Mouse (Mus musculus) forebrain, embryonic 12.5 days (tissue): ENCODE data around the gene Gm17364. TPM values are rescaled to one million over a fixed set of nuclear protein-coding genes. Genes with fewer than 3 reads are reported as not detected.
"Not testable (repeated sequence)": the region's sequence is repeated elsewhere in the genome, so short reads cannot be mapped to it uniquely, and the experiment has no call there.

Source experiments
- ATAC-seq: fragments of 200-750 bp; cut with Nextera tagmentation; 2 replicates; pipeline ENCODE4 v1.8.0; 2017; ENCODE audit warnings: moderate TSS enrichment; ENCODE audit not compliant: low FRiP score
- H3K27ac ChIP-seq: fragments of 300-500 bp; sonication (generic); 2 replicates; pipeline ENCODE4 v1.5.1; 2016; ENCODE audit warnings: mild to moderate bottlenecking
- H3K27me3 ChIP-seq: fragments of 300-500 bp; sonication (generic); 2 replicates; pipeline ENCODE4 v1.6.1; 2016; ENCODE audit warnings: mild to moderate bottlenecking
- H3K36me3 ChIP-seq: fragments of 300-500 bp; sonication (generic); replicated peaks from 2 replicates; pipeline ENCODE4 v1.6.1; 2016; ENCODE audit warnings: mild to moderate bottlenecking
- H3K4me1 ChIP-seq: fragments of 300-500 bp; sonication (generic); 2 replicates; pipeline ENCODE4 v1.6.1; 2016
- H3K4me2 ChIP-seq: fragments of 300-500 bp; sonication (generic); 2 replicates; pipeline ENCODE4 v1.6.1; 2016; ENCODE audit warnings: mild to moderate bottlenecking, moderate library complexity
- H3K4me3 ChIP-seq: fragments of 300-500 bp; sonication (generic); replicated peaks from 2 replicates; pipeline ENCODE4 v1.5.1; 2016; ENCODE audit warnings: mild to moderate bottlenecking
- H3K9ac ChIP-seq: fragments of 300-500 bp; sonication (generic); 2 replicates; pipeline ENCODE4 v1.6.1; 2016; ENCODE audit warnings: mild to moderate bottlenecking
- H3K9me3 ChIP-seq: fragments of 300-500 bp; sonication (generic); 2 replicates; pipeline ENCODE4 v1.6.1; 2016
- WGBS: fragments of 180-500 bp; shearing (Covaris S2); methylation state at CpG from one replicate; pipeline ENCODE4 v1.1.7; 2016; 5-methylcytosine and 5-hydroxymethylcytosine counted together
- polyA plus RNA-seq: library from polyadenylated mRNA; unstranded; fragments of >200 nt; fragmentation: Nextera tagmentation; extraction: Ambion mirVana; gene quantifications from 2 replicates; pipeline ENCODE4 v1.2.1, GENCODE M21; 2016

The Gm17364 gene
- polyA plus RNA-seq, 1 experiment from 2014 or later = not detected

DNA sequence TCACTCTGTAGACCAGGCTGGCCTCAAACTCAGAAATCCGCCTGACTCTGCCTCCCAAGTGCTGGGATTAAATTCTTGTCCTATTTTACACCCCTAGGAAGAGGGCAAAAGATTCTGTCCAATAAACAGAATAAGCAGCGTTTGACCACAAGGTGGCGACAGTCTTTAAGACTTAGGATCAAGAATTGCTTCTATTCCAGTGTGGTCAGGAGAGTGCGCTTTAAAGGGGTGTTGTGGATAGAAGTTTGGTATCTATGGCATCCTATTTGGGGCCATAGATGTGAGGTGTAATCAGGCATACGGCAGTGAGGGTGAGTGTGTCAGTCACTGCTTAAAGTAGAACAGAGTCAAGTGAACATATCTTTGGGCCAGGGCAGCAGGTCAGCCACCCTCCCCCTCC is 9.5 kb upstream of the Gm17364 start:
- H3K4me2 ChIP-seq = no peak overlapping the region
- ATAC-seq = 0 out of 2 replicates have a peak, but pooled peaks have one; percentile 36
- WGBS = 28% methylated on average over 5 of the region's 5 CpGs

GRCm38 (mm10) chr13:41280696-41281095 is 6.9 kb upstream of the Gm17364 start:
- Histone ChIP-seq H3K9ac (no peak overlapping the region), H3K27me3 (no peaks in the 10 kb centered on the region), H3K9me3 (no peaks in the 10 kb centered on the region), H3K27ac (no peak overlapping the region), H3K4me2 (no peak overlapping the region), H3K4me3 (no peak overlapping the region), H3K4me1 (no peaks in the 10 kb centered on the region), H3K36me3 (no peaks in the 10 kb centered on the region)
- WGBS = 83% methylated on average over 5 of the region's 5 CpGs
- ATAC-seq = no peak

More for the DNA sequence above, 9.5 kb upstream of the Gm17364 start:
- no peaks in the 10 kb centered on the region for H3K9me3 ChIP-seq
- no peak overlapping the region for H3K4me3 ChIP-seq
- no peak overlapping the region for H3K9ac ChIP-seq
- no peaks in the 10 kb centered on the region for H3K36me3 ChIP-seq
- no peaks in the 10 kb centered on the region for H3K4me1 ChIP-seq
- H3K27ac ChIP-seq = no peak overlapping the region
- no peaks in the 10 kb centered on the region for H3K27me3 ChIP-seq

- Histone ChIP-seq H3K4me1 (no peaks in the 10 kb centered on the region), H3K27ac (no peak overlapping the region), H3K9ac (no peak overlapping the region), H3K4me3 (no peak overlapping the region), H3K4me2 (no peak overlapping the region), H3K9me3 (no peaks in the 10 kb centered on the region), H3K27me3 (no peaks in the 10 kb centered on the region), H3K36me3 (no peaks in the 10 kb centered on the region)
- ATAC-seq = no peak
- 47% methylated on average over 7 of the region's 7 CpGs for WGBS
These were observed 5.9 kb downstream of the Gm17364 start for GRCm38 (mm10) chr13:41267827-41268408.

- WGBS = 92% methylated on average over 5 of the region's 5 CpGs
- no peak overlapping the region for H3K27ac ChIP-seq
- no peaks in the 10 kb centered on the region for H3K36me3 ChIP-seq
- no peak overlapping the region for H3K4me3 ChIP-seq
- no peak overlapping the region for H3K4me2 ChIP-seq
- H3K9ac ChIP-seq = no peak overlapping the region
- no peaks in the 10 kb centered on the region for H3K27me3 ChIP-seq
- no peaks in the 10 kb centered on the region for H3K9me3 ChIP-seq
- ATAC-seq = no peak
- H3K4me1 ChIP-seq = no peaks in the 10 kb centered on the region
These were observed 10.3 kb downstream of the Gm17364 start for GRCm38 (mm10) chr13:41263304-41264006.

GRCm38 (mm10) chr13:41261617-41262016 is 12.2 kb downstream of the Gm17364 start:
- WGBS = 93% methylated on average over 8 of the region's 8 CpGs
- not testable (repeated sequence) for H3K4me3 ChIP-seq, H3K27me3 ChIP-seq, H3K36me3 ChIP-seq, H3K4me2 ChIP-seq, H3K9ac ChIP-seq, H3K27ac ChIP-seq, ATAC-seq, H3K9me3 ChIP-seq, H3K4me1 ChIP-seq

DNA sequence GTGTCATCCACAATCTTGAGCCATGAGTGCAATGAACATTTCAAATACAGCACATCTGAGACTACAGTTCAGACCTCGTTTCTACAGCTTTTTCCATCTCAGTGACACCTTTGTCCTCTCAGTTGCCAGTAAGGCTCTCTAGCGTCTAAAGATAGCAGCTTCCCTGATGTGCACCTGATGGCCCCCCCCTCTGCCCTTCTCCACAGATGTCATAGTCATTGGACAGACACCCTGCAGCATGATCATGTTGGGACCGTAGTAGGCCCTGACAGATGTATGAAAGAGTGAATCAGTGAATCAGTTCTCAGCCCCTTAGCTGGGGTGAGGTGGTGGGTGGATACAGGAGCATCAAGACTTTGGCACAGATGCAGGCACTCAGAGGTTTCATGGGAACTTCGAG is 15.9 kb downstream of the Gm17364 start:
- no peak for ATAC-seq
- H3K27me3 ChIP-seq = no peaks in the 10 kb centered on the region
- 84% methylated on average over 4 of the region's 4 CpGs for whole genome bisulfite sequencing

DNA sequence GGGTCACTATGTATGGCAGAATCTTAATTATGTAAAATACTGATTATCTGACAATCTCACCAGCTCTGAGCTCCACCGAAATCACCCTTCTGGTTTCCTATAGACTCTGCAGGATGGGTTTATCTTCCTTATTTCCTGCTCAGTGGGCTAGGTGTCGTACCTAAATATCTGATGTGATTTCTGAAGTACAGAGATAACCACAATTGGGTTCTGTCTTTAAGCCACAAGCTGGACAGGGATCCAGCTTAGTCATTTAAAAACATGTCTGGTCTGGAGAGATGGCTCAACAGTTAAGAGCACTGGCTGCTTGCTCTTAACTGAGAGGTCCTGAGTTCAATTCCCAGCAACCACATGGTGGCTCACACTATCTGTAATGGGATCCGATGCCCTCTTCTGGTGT is 16.8 kb downstream of the Gm17364 start:
- 0 out of 2 replicates have a peak, but pooled peaks cover 3% of the 10 kb centered on the region for H3K4me1 ChIP-seq
- WGBS = 90% methylated on average over 3 of the region's 3 CpGs
- no peak overlapping the region for H3K4me3 ChIP-seq
- H3K36me3 ChIP-seq = no peaks in the 10 kb centered on the region
- H3K27ac ChIP-seq = no peak overlapping the region
- H3K4me2 ChIP-seq = no peak overlapping the region
- no peaks in the 10 kb centered on the region for H3K9me3 ChIP-seq
- no peak overlapping the region for H3K9ac ChIP-seq
- no peak for ATAC-seq
- no peaks in the 10 kb centered on the region for H3K27me3 ChIP-seq

More for the DNA sequence above, 15.9 kb downstream of the Gm17364 start:
- H3K9me3 ChIP-seq = no peaks in the 10 kb centered on the region
- no peak overlapping the region for H3K9ac ChIP-seq
- H3K4me2 ChIP-seq = no peak overlapping the region
- no peak overlapping the region for H3K27ac ChIP-seq
- no peak overlapping the region for H3K4me3 ChIP-seq
- H3K36me3 ChIP-seq = no peaks in the 10 kb centered on the region
- no peaks in the 10 kb centered on the region for H3K4me1 ChIP-seq

DNA sequence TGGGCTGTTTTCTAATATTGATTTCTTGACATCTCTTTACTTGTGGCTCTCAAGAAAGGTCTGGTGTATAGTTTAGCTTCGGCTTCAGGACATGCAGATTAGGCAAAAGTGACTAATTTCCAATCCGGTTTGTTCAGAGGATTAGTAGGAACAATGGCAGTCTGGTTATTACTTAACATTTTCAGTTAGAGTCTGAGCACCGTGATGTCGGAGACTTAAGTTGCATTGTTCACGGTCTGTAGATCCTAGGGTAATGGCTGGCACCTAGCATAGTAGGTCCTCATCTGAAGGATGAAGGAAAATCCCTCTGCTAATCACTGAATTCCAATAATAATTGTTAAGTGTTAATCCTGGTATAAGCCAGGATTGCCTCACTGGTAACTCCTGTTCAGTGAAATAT is 17.7 kb downstream of the Gm17364 start:
- Histone ChIP-seq H3K9me3 (no peaks in the 10 kb centered on the region), H3K4me2 (no peak overlapping the region), H3K36me3 (no peaks in the 10 kb centered on the region), H3K27me3 (no peaks in the 10 kb centered on the region), H3K27ac (no peak overlapping the region), H3K9ac (no peak overlapping the region), H3K4me3 (no peak overlapping the region), H3K4me1 (0 out of 2 replicates have a peak, but pooled peaks cover 4% of the 10 kb centered on the region)
- 74% methylated on average over 5 of the region's 5 CpGs for WGBS
- no peak for ATAC-seq

- Histone ChIP-seq H3K4me2 (no peak overlapping the region), H3K9me3 (no peaks in the 10 kb centered on the region), H3K27ac (no peak overlapping the region), H3K4me3 (no peak overlapping the region), H3K9ac (no peak overlapping the region), H3K36me3 (no peaks in the 10 kb centered on the region), H3K27me3 (no peaks in the 10 kb centered on the region), H3K4me1 (0 out of 2 replicates have a peak, but pooled peaks cover 7% of the 10 kb centered on the region)
- no peak for ATAC-seq
- 89% methylated on average over 7 of the region's 7 CpGs for WGBS
These were observed 21.0 kb downstream of the Gm17364 start for GRCm38 (mm10) chr13:41252736-41253135.

GRCm38 (mm10) chr13:41252141-41252540 is 21.6 kb downstream of the Gm17364 start:
- no peaks in the 10 kb centered on the region for H3K9me3 ChIP-seq
- no peak for ATAC-seq
- H3K27ac ChIP-seq = no peak overlapping the region
- H3K4me1 ChIP-seq = 0 out of 2 replicates have a peak, but pooled peaks cover 7% of the 10 kb centered on the region
- H3K36me3 ChIP-seq = no peaks in the 10 kb centered on the region
- H3K9ac ChIP-seq = no peak overlapping the region
- 87% methylated on average over 6 of the region's 6 CpGs for WGBS
- H3K4me3 ChIP-seq = no peak overlapping the region
- no peaks in the 10 kb centered on the region for H3K27me3 ChIP-seq
- H3K4me2 ChIP-seq = no peak overlapping the region

DNA sequence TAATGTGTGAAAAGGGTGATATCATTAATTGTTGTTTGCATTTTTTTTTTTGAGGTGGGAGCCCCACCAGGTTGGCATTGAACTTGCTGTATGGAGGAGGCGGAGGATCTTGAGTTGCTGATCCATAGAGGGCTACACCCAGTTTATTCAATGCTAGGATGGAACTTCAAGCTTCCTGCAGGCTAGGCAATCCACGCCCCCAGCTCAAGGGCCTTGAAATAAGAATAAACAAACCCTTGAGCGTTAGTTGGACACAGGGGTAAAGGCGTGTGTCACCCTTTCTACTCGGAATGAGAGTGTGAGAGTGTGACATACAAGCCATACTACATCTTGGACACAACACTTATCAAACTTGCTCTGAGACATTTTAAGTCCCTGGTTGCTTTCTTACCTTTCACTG is 22.1 kb downstream of the Gm17364 start:
- Histone ChIP-seq H3K4me3 (no peak overlapping the region), H3K27me3 (no peaks in the 10 kb centered on the region), H3K36me3 (no peaks in the 10 kb centered on the region), H3K4me2 (no peak overlapping the region), H3K9ac (no peak overlapping the region), H3K9me3 (no peaks in the 10 kb centered on the region), H3K4me1 (0 out of 2 replicates have a peak, but pooled peaks cover 7% of the 10 kb centered on the region), H3K27ac (no peak overlapping the region)
- 82% methylated on average over 5 of the region's 5 CpGs for WGBS
- ATAC-seq = no peak

- H3K9me3 ChIP-seq, H3K27ac ChIP-seq, H3K4me1 ChIP-seq, H3K27me3 ChIP-seq, H3K4me2 ChIP-seq, ATAC-seq, H3K36me3 ChIP-seq, H3K9ac ChIP-seq, H3K4me3 ChIP-seq: not testable (repeated sequence)
- 90% methylated on average over 5 of the region's 5 CpGs for WGBS
These were observed 22.5 kb downstream of the Gm17364 start for GRCm38 (mm10) chr13:41251232-41251631.
